Mouse (Mus musculus): ENCODE data around the gene Gna11. TPM values are rescaled to one million over a fixed set of nuclear protein-coding genes. Genes with fewer than 3 reads are reported as not detected.
A peak's percentile ranks its signal among the peaks of the same experiment; 100 is the strongest.

The Gna11 gene
- total RNA-seq, 2 experiments from 2014 or later, result 47.8 to 49.8 TPM

GRCm38 (mm10) chr10:81565257-81566228, 20.6 kb upstream of the Gna11 start:
- no peak for DNase-seq

- DNase-seq, result peak; percentile 46 to 65
Measured at GRCm38 (mm10) chr10:81564734-81565133, 19.7 kb upstream of the Gna11 start.

GRCm38 (mm10) chr10:81564216-81564615, 19.2 kb upstream of the Gna11 start:
- DNase-seq, result peak; percentile 65 to 77

- peak in 1 of 2 experiments; percentile 21 for DNase-seq
Measured at GRCm38 (mm10) chr10:81563481-81563880, 18.5 kb upstream of the Gna11 start.

- DNase-seq, result no peak
Measured at GRCm38 (mm10) chr10:81562411-81562810, 17.4 kb upstream of the Gna11 start.

- DNase-seq, result peak; percentile 40 to 68
Measured at GRCm38 (mm10) chr10:81560719-81561459, 15.9 kb upstream of the Gna11 start.

- peak; percentile 80 to 81 for DNase-seq
Measured at GRCm38 (mm10) chr10:81559627-81560539, 14.9 kb upstream of the Gna11 start.

GRCm38 (mm10) chr10:81559163-81559626, 14.2 kb upstream of the Gna11 start, which contains the start of gene Aes:
Gene Aes (plus strand): TSS chr10:81559488.
- DNase-seq, result peak; percentile 87 to 90

GRCm38 (mm10) chr10:81557491-81557890, 12.5 kb upstream of the Gna11 start:
- no peak for DNase-seq

- no peak for DNase-seq
Measured at GRCm38 (mm10) chr10:81556282-81556681, 11.3 kb upstream of the Gna11 start.

GRCm38 (mm10) chr10:81553807-81554755, 9.1 kb upstream of the Gna11 start:
- no peak for DNase-seq

GRCm38 (mm10) chr10:81553232-81553631, 8.2 kb upstream of the Gna11 start:
- DNase-seq, result no peak

GRCm38 (mm10) chr10:81551597-81552102, 6.7 kb upstream of the Gna11 start:
- DNase-seq, result peak; percentile 89 to 90

GRCm38 (mm10) chr10:81550257-81550656, 5.3 kb upstream of the Gna11 start:
- DNase-seq, result peak; percentile 62 to 76

GRCm38 (mm10) chr10:81548944-81549343, 4.0 kb upstream of the Gna11 start:
- no peak for DNase-seq

GRCm38 (mm10) chr10:81546788-81547571, 2.0 kb upstream of the Gna11 start:
- no peak for DNase-seq

- DNase-seq, result no peak
Measured at GRCm38 (mm10) chr10:81546332-81546731, 1.3 kb upstream of the Gna11 start.

GRCm38 (mm10) chr10:81544296-81545160, 462 bp downstream of the Gna11 start:
- DNase-seq, result peak in 1 of 2 experiments; percentile 38
